Mouse (Mus musculus): ENCODE measurements around the gene Fbxo46.

GRCm38 (mm10) chr7:19184250-19184649 is 64.6 kb downstream of the Fbxo46 start:
- TF ChIP-seq CTCF (IDR thresholded peaks at IDR 0.05; ENCODE audit: low read depth): no peak
- no peak for TF ChIP-seq EP300 (IDR thresholded peaks at IDR 0.05; ENCODE audit: low read depth)
